ENCODE assay signal across 8 mouse cellular contexts in the genomic region with DNA sequence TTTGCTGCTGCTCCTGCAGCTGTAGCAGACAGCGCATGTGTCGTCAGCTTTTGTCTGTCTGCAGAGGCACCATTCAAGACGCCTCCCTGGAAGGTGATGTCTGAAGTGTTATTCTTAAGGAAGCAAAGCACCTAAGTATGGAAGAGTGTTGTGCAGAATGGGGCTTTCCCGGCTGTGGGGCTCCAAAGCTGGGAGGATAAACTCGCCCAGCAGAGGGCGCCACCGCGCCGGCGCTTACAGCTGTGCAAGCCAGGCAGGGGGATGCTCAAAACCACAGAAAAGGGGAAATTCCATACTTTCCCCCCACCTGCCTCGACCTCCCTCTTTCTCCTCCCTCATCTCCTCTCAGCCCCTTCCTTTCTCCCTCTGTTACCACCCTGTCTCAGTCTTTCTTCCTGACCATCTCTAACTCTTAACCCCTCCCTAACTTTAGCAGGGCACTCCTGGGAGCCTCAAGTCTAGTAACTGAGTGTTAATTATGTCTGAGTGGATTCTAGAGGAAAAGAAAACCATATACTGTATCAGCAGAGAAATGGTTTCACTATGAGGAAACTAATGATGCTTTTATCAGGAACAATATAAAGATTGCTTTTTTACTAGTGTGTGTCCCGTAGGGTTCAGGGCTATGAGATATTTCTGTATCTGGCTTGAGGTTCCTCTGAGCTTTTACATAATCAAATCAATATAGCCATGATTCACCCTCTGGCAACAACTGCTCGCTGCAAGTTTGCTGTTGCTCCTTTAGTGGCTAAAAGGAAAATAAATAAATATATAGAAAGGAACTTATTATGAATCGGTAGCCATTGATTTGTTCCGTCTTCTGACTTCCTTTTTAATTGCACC.
DNase-seq lines count a peak whose midpoint lies in the region; ATAC-seq lines count a peak whose summit lies in the region.

No protein-coding gene starts in this region.

- H3K4me3 ChIP-seq in forebrain, embryonic 14.5 days (ENCODE audit: low read depth, low read length) = no peak overlapping the region
- H3K4me3 ChIP-seq in lung, embryonic 16.5 days (ENCODE audit: low read length) = no peak overlapping the region

- H3K27ac ChIP-seq in forebrain, embryonic 14.5 days (ENCODE audit: low read depth, low read length) = no peak overlapping the region
- H3K27ac ChIP-seq in lung, embryonic 16.5 days (ENCODE audit: low read length) = no peak overlapping the region

- WGBS in forebrain, embryonic 14.5 days = 26% methylated on average over 15 of the region's 15 CpGs
- 14% methylated on average over 15 of the region's 15 CpGs for WGBS in lung, embryonic 16.5 days

- H3K9ac ChIP-seq in forebrain, embryonic 14.5 days (ENCODE audit: low read length) = no peak overlapping the region
- no peak overlapping the region for H3K9ac ChIP-seq in lung, embryonic 16.5 days (ENCODE audit: low read length)

- peak; percentile 49 for ATAC-seq in cerebellum, adult (ENCODE audit: insufficient number of reproducible peaks, low FRiP score, low TSS enrichment)
- ATAC-seq in forebrain, embryonic 14.5 days = peak; percentile 86
- ATAC-seq in hematopoietic stem cell, adult 5-6 weeks (replicated peaks in 1 of 2; ENCODE audit: insufficient read depth in 1 of 2, low FRiP score in 2 of 2, low TSS enrichment in 1 of 2, low read depth in 1 of 2, poor library complexity in 2 of 2, severe bottlenecking in 2 of 2) = peak; percentile 44 to 72; a peak in 2 of 4 replicates
- peak; percentile 67 for ATAC-seq in lung, embryonic 16.5 days (ENCODE audit: low read depth)

- H3K4me2 ChIP-seq in forebrain, embryonic 14.5 days (ENCODE audit: low read length) = no peak overlapping the region
- H3K4me2 ChIP-seq in lung, embryonic 16.5 days (ENCODE audit: low read depth, low read length) = no peak overlapping the region

- no peaks in the 10 kb centered on the region for H3K4me1 ChIP-seq in forebrain, embryonic 14.5 days (ENCODE audit: control insufficient read depth, insufficient read depth, low read length)
- H3K4me1 ChIP-seq in lung, embryonic 16.5 days (replicated peaks; ENCODE audit: control insufficient read depth, insufficient read depth, low read length) = peaks cover 3% of the 10 kb centered on the region; the same call in 1 of the 2 replicates

- no peaks in the 10 kb centered on the region for H3K27me3 ChIP-seq in forebrain, embryonic 14.5 days (replicated peaks; ENCODE audit: control insufficient read depth, insufficient read depth, low read length)
- H3K27me3 ChIP-seq in lung, embryonic 16.5 days (ENCODE audit: control insufficient read depth, insufficient read depth, low read depth, low read length) = no peaks in the 10 kb centered on the region

- no peaks in the 10 kb centered on the region for H3K36me3 ChIP-seq in forebrain, embryonic 14.5 days (ENCODE audit: control insufficient read depth, insufficient read depth, low read length)
- H3K36me3 ChIP-seq in lung, embryonic 16.5 days (ENCODE audit: control insufficient read depth, insufficient read depth, low read length) = no peaks in the 10 kb centered on the region

- no peaks in the 10 kb centered on the region for H3K9me3 ChIP-seq in forebrain, embryonic 14.5 days (replicated peaks; ENCODE audit: control insufficient read depth, low read length)
- H3K9me3 ChIP-seq in lung, embryonic 16.5 days (ENCODE audit: control insufficient read depth, low read length) = no peaks in the 10 kb centered on the region

- peak; percentile 59 for DNase-seq in Muller cell, postnatal 12 days (ENCODE audit: inconsistent ontology term)
- peak; percentile 76 for DNase-seq in forebrain, embryonic 14.5 days (ENCODE audit: low spot score)
- peak; percentile 31 to 62 for DNase-seq in layer of hippocampus, adult 8-10 months (ENCODE audit: low spot score in 2 of 2)
- peak; percentile 84 for DNase-seq in ovary, postnatal 14 days (ENCODE audit: low spot score)
- DNase-seq in urinary bladder, adult 2 months (ENCODE audit: low spot score) = peak; percentile 54
